Mouse (Mus musculus): ENCODE measurements at regions not wholly inside any gene's neighbourhood (a gene's known extent, or its start where the extent isn't known, plus 50 kb on each side); places are given as distances from the start of the nearest gene placed in this dataset.

DNA sequence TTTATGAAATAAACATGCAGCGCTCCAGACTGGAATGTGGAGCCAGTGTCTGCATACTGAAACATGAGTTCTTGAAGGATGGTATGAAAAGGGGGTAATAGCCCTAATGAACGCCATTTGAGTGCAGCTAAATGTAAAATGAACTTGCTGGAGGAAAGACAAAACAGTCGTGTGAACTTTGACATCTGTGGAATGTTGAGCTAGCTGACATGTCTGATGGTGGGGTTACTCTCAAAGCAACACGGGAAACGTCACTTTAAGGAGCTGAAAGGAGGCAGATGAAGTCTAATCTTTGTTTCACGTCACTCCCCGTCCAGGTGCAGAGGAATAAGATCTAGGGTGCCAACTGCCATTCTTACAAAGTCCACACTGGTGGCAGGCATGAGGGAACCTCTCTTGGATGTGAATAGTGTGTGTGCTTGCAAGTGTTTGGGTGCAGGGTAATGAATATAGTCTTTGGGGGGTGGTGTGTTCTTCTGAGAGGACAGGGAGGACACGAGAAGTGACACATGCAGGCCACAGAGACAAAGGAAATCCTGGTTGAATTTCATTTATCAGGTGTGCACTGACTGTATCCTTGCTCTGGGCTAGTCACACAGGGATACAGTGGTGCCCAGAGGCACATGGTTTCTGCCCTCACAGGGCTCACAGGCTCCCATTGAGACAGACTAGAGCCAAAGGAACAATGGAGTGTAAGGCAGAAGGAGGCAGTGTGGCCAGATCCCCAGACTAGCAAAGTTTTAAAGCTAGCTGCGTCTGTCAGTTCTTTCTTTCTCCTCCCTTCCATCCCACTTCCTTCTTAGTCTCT lies 228.0 kb downstream of the Gm765 start:
- WGBS: 36% methylated on average over 9 of the region's 9 CpGs
- no peak overlapping the region for H3K4me2 ChIP-seq (replicated peaks; ENCODE audit: low read depth)
- no peaks in the 10 kb centered on the region for H3K4me1 ChIP-seq (replicated peaks; ENCODE audit: control insufficient read depth, insufficient read depth, low read length)
- no peak overlapping the region for H3K9ac ChIP-seq (ENCODE audit: low read depth, low read length)
- no peaks in the 10 kb centered on the region for H3K27me3 ChIP-seq (replicated peaks; ENCODE audit: control insufficient read depth, insufficient read depth, low read length)
- H3K36me3 ChIP-seq (ENCODE audit: control insufficient read depth, insufficient read depth): no peaks in the 10 kb centered on the region
- H3K9me3 ChIP-seq (ENCODE audit: control insufficient read depth): no peaks in the 10 kb centered on the region
- no peak overlapping the region for H3K27ac ChIP-seq (ENCODE audit: low read depth, low read length)
- no peak overlapping the region for H3K4me3 ChIP-seq (ENCODE audit: low read depth, low read length)
- TF ChIP-seq CTCF (IDR thresholded peaks at IDR 0.05; ENCODE audit: low read depth): no peak
- ATAC-seq: no peak

DNA sequence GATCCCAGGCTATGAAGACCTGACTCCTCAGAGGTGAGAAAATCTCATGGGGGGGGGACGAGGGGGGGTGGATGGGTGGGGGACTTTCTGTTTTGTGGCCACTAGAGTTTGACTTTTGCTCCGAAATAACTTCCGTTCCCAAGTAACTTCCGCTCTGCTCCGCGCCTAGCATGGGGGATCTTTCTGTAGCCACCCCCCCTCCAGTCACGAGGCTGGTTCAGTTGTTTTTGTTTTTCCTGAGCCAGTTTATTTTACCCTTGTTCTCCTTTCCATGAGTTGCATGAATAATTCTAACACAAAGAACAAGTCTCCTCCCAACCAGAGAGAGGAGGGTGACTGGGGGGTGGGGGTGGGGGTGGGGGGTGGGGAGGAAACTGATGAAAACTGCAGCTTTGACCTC lies 228.8 kb downstream of the Gm765 start:
- Histone ChIP-seq H3K4me3 (ENCODE audit: low read depth, low read length) (no peak overlapping the region), H3K4me2 (replicated peaks; ENCODE audit: low read depth) (no peak overlapping the region), H3K27ac (ENCODE audit: low read depth, low read length) (no peak overlapping the region), H3K27me3 (replicated peaks; ENCODE audit: control insufficient read depth, insufficient read depth, low read length) (no peaks in the 10 kb centered on the region), H3K4me1 (replicated peaks; ENCODE audit: control insufficient read depth, insufficient read depth, low read length) (no peaks in the 10 kb centered on the region), H3K9ac (ENCODE audit: low read depth, low read length) (no peak overlapping the region), H3K36me3 (ENCODE audit: control insufficient read depth, insufficient read depth) (no peaks in the 10 kb centered on the region), H3K9me3 (ENCODE audit: control insufficient read depth) (no peaks in the 10 kb centered on the region)
- ATAC-seq: no peak
- TF ChIP-seq CTCF (IDR thresholded peaks at IDR 0.05; ENCODE audit: low read depth): no peak
- 54% methylated on average over 7 of the region's 7 CpGs for WGBS

DNA sequence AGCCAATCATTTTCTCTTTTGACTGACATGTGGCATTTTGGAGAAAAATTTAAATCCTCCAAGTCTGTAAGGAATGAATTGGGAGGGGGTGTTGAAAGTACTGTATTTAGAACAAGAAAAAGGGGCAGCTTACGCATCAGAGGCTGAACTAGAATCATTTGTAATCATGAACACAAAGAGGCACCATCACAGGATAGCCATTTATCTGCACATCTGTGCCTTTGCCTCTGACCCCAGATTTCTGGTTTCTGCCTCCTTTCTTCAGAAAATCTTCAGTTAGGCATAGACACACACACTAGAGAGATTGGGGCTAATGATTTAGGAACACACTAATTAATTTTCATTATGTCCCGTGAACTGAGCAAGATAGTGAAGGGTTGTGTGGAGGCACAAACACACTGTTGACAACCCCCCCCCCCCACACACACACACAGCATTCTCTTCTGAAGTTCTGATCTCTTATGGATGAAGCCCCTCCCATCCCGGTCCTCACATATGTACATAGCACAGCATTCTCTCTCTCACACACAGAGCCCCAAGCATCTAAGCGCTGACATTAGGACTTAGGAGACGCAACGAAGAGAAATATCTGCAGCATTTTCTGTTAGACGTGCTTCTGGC lies 229.9 kb downstream of the Gm765 start:
- no peaks in the 10 kb centered on the region for H3K4me1 ChIP-seq (replicated peaks; ENCODE audit: control insufficient read depth, insufficient read depth, low read length)
- no peak overlapping the region for H3K4me2 ChIP-seq (replicated peaks; ENCODE audit: low read depth)
- no peaks in the 10 kb centered on the region for H3K27me3 ChIP-seq (replicated peaks; ENCODE audit: control insufficient read depth, insufficient read depth, low read length)
- no peak overlapping the region for H3K4me3 ChIP-seq (ENCODE audit: low read depth, low read length)
- WGBS: 82% methylated on average over 7 of the region's 7 CpGs
- no peak overlapping the region for H3K9ac ChIP-seq (ENCODE audit: low read depth, low read length)
- no peak for TF ChIP-seq CTCF (IDR thresholded peaks at IDR 0.05; ENCODE audit: low read depth)
- no peaks in the 10 kb centered on the region for H3K9me3 ChIP-seq (ENCODE audit: control insufficient read depth)
- no peaks in the 10 kb centered on the region for H3K36me3 ChIP-seq (ENCODE audit: control insufficient read depth, insufficient read depth)
- H3K27ac ChIP-seq (ENCODE audit: low read depth, low read length): no peak overlapping the region
- no peak for ATAC-seq

DNA sequence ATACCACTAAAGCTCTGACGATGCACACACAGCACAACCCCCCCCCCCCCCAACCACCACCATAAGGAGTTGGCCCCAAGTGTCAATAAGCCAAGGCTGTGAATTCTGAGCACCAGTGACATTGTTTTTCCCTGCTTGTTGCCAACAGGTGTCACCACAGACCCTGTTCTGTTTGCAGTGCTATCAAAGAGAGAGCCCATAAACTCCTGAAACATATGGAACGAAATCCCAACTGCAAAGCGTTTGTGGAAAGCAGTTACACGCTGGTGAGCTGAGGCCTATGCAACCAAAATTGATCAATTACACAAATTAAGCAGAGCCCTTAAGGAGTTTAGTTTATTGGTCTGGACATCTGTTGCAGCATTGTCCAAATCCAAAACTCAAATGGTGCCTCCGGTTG lies 235.4 kb downstream of the Gm765 start:
- Histone ChIP-seq H3K27ac (ENCODE audit: low read depth, low read length) (no peak overlapping the region), H3K27me3 (replicated peaks; ENCODE audit: control insufficient read depth, insufficient read depth, low read length) (no peaks in the 10 kb centered on the region; the same call in 1 of the 2 replicates), H3K9ac (ENCODE audit: low read depth, low read length) (no peak overlapping the region), H3K9me3 (ENCODE audit: control insufficient read depth) (no peaks in the 10 kb centered on the region), H3K4me3 (ENCODE audit: low read depth, low read length) (no peak overlapping the region), H3K36me3 (ENCODE audit: control insufficient read depth, insufficient read depth) (no peaks in the 10 kb centered on the region), H3K4me1 (replicated peaks; ENCODE audit: control insufficient read depth, insufficient read depth, low read length) (no peaks in the 10 kb centered on the region), H3K4me2 (replicated peaks; ENCODE audit: low read depth) (no peak overlapping the region)
- TF ChIP-seq CTCF (IDR thresholded peaks at IDR 0.05; ENCODE audit: low read depth): peak; percentile 36
- ATAC-seq: no peak
- 53% methylated on average over 5 of the region's 5 CpGs for WGBS

DNA sequence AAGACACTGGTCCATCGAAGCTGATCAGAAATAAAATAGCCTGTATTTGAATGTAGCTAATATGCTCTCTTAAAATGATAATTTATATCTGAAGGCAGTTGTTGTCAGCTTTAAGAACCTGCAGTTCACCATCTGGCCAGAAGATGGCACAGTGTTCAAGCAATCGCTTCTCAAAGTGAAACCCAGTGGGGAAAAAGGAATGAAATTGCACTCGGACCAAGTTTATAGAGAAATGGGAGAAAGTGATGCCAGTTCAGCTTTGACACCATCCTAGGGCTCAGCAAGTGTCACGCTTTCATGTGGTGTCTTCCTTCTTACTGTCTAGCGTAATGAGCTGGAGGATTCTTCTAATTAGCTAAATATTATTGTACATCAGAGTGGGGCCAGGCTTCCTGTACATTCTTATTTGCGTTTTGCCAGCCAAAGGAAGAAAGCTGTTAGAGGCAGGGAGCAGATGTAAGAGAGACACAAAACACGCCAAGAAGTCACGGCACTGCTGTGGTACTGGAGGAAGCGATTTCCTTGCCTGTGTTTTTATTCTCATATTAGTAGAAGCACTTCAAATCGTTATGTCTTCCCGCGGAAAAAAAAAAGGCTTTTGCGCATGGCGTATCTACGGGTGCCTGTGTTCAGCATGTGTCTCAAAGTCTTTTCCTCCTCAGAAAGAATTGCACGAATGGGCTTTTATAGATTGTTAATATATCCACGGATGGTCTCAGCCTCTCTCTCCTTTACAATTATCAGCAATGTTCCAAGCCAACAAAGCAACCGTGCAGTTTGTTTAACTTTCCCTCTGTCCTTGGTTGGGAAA lies 237.1 kb downstream of the Gm765 start:
- WGBS: 34% methylated on average over 18 of the region's 18 CpGs
- no peak overlapping the region for H3K9ac ChIP-seq (ENCODE audit: low read depth, low read length)

DNA sequence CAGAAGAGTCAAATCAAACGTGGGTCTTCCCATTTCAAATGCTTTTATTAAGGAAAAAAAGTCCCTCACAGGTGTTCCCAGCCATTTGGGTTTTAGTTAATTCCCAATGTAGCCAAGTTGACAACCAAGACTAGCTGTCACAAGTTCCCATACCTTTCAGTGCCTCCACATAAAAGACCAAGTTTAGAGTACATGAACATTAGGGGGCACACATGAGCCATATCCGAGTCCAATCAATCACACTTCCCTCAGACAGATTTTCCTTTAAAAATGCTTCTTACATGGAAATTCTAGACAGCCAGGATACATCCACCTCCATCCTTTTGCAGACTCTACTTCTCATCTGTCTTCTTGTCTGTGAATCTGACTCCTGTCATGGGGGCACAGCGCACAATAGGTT lies 238.1 kb downstream of the Gm765 start:
- H3K27ac ChIP-seq (ENCODE audit: low read depth, low read length): no peak overlapping the region
- no peaks in the 10 kb centered on the region for H3K9me3 ChIP-seq (ENCODE audit: control insufficient read depth)
- H3K4me3 ChIP-seq (ENCODE audit: low read depth, low read length): no peak overlapping the region
- H3K27me3 ChIP-seq (replicated peaks; ENCODE audit: control insufficient read depth, insufficient read depth, low read length): no peaks in the 10 kb centered on the region; the same call in 1 of the 2 replicates
- no peak overlapping the region for H3K4me2 ChIP-seq (replicated peaks; ENCODE audit: low read depth)
- no peaks in the 10 kb centered on the region for H3K36me3 ChIP-seq (ENCODE audit: control insufficient read depth, insufficient read depth)
- TF ChIP-seq CTCF (IDR thresholded peaks at IDR 0.05; ENCODE audit: low read depth): peak; percentile 24; the same call in 1 of the 2 replicates
- WGBS: 49% methylated on average over 3 of the region's 3 CpGs
- no peaks in the 10 kb centered on the region for H3K4me1 ChIP-seq (replicated peaks; ENCODE audit: control insufficient read depth, insufficient read depth, low read length)
- no peak for ATAC-seq
- H3K9ac ChIP-seq (ENCODE audit: low read depth, low read length): no peak overlapping the region

More for the DNA sequence above, 237.1 kb downstream of the Gm765 start:
- no peak for ATAC-seq
- Histone ChIP-seq H3K27ac (ENCODE audit: low read depth, low read length) (no peak overlapping the region), H3K9me3 (ENCODE audit: control insufficient read depth) (no peaks in the 10 kb centered on the region), H3K36me3 (ENCODE audit: control insufficient read depth, insufficient read depth) (no peaks in the 10 kb centered on the region), H3K4me2 (replicated peaks; ENCODE audit: low read depth) (peak overlapping the region; percentile 67), H3K27me3 (replicated peaks; ENCODE audit: control insufficient read depth, insufficient read depth, low read length) (no peaks in the 10 kb centered on the region; the same call in 1 of the 2 replicates), H3K4me1 (replicated peaks; ENCODE audit: control insufficient read depth, insufficient read depth, low read length) (no peaks in the 10 kb centered on the region), H3K4me3 (ENCODE audit: low read depth, low read length) (peak overlapping the region; percentile 37)
- TF ChIP-seq CTCF (IDR thresholded peaks at IDR 0.05; ENCODE audit: low read depth): peak; percentile 90

All from intestine, postnatal 0 days (tissue).